Mouse (Mus musculus): ENCODE measurements around the gene Kpna2.
A peak's percentile ranks its signal among the peaks of the same experiment; 100 is the strongest.

The Kpna2 gene

GRCm38 (mm10) chr11:106982351-106982750 is 17.0 kb downstream of the Kpna2 start:
- DNase-seq (ENCODE audit: low spot score): peak; percentile 29

DNA sequence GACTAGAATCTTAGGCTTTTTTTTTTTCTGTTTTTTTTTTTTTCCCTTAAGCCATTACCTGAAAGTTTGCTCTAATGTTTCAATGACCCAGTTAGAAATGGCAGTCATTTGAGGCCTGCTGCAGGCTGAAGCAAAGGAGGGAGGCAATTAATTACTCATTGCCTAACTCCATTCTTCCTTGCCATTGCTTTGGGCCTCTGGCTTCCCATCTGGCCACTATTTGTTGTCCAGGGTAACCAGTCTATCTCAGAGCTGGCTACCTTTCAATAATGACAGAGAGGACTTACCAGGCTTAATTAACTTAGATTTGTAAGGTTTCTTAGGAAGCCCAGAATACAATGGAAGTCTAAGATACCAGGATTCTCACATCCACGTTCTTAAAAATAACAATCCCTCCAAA is 17.6 kb downstream of the Kpna2 start:
- no peak for DNase-seq (ENCODE audit: low spot score)

DNA sequence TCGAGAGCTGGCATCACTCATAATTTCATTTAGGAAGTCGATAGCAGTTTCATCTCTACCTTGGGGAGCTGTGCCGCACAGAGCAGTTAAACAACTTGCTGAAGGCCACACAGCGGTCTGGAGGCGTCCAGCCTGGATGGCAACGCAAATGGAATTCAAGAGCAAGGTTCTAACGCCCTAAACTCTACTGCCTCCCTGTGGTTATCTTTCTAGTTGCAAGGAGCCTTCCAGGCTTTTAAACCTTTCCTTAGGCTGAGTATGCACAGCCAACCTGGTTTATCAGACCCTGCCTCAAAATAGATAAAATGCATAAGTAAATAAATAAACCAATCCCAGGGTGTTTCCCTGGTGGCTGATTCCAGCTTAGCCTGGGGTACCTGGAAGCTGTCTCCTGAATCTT is 18.9 kb downstream of the Kpna2 start:
- DNase-seq (ENCODE audit: low spot score): peak; percentile 38

GRCm38 (mm10) chr11:106976194-106976593 is 23.1 kb downstream of the Kpna2 start:
- no peak for DNase-seq (ENCODE audit: low spot score)

GRCm38 (mm10) chr11:106975419-106976177 is 23.7 kb downstream of the Kpna2 start:
- DNase-seq (ENCODE audit: low spot score): no peak

- no peak for DNase-seq (ENCODE audit: low spot score)
Observed at GRCm38 (mm10) chr11:106974440-106974839, 24.9 kb downstream of the Kpna2 start.

DNA sequence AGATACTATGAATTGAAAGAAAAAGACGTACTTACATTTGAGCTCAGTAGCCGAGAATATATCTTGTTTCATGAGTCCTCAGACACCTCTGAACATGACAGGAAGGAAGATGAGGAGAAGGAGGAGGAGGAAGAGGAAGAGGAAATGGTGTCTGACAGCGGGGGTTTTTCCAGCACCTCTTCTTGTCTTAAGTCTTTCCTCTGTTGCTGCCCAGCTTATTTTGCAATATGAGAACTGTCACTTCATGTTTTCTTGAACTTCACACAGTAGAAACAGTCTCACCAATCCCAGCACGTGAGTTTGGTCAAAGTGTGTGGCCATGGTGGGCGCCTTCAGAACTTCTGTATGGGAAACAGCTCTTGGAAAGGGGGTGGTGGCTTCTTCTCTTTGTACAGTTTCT is 26.3 kb downstream of the Kpna2 start:
- no peak for DNase-seq (ENCODE audit: low spot score)

- no peak for DNase-seq (ENCODE audit: low spot score)
Observed at GRCm38 (mm10) chr11:106969798-106970197, 29.5 kb downstream of the Kpna2 start.

- DNase-seq (ENCODE audit: low spot score): no peak
Observed at GRCm38 (mm10) chr11:106967630-106968029, 31.7 kb downstream of the Kpna2 start.

- no peak for DNase-seq (ENCODE audit: low spot score)
Observed at GRCm38 (mm10) chr11:106965881-106966280, 33.5 kb downstream of the Kpna2 start.

GRCm38 (mm10) chr11:106962310-106962709 is 37.0 kb downstream of the Kpna2 start:
- DNase-seq (ENCODE audit: low spot score): no peak

DNA sequence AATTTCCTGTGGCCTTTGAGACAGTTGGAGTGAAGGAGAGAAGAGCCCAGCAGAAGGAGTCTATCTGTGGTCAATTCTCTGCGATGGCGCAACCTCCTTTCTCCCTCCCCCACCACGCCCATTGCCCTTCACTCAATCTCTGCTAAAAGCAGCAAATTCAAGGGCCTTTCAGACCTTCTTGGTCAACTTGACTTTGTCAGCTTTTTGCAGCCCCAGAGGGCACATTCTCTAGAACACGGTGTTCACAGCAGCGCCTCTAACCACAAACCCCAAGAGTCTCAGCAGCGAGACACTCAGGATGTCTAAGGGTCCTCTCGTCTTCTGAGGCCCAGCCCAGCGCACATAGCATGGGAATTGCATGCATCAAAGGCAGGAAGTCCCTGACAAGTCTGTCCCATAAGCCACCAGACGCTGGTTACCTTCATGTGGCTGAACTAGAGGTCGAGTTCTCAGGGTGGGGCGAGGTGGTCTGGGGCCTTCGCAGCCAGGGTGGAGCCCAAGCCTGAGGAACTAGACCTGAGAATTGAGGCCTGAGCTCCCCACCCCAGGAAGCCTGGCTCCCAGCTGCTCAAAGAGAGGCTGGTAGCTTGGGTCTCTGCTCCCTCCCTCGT is 37.8 kb downstream of the Kpna2 start:
- DNase-seq (ENCODE audit: low spot score): no peak

DNA sequence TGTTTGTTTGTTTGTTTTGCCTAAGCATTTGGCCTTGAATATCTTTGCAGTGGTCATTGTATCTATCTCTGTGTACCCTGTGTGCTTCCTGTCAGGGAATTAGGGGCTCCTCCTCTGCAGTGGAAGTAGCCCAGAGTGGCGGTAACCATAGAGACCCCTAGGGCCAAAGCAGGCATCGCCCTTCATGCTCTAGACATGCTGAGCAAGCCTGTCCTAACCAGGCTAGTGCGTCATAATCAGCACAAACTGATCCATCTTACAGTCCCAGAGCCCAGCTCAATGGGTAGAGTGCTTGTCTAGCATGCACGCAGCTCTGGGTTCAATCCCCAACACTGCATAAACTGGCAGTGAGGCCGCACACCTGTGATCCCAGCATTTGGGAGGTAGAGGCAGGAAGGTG is 40.2 kb downstream of the Kpna2 start:
- DNase-seq (ENCODE audit: low spot score): no peak

- DNase-seq (ENCODE audit: low spot score): no peak
Observed at GRCm38 (mm10) chr11:106958407-106959071, 40.8 kb downstream of the Kpna2 start.

GRCm38 (mm10) chr11:106957271-106957980 is 41.9 kb downstream of the Kpna2 start:
- DNase-seq (ENCODE audit: low spot score): no peak

DNA sequence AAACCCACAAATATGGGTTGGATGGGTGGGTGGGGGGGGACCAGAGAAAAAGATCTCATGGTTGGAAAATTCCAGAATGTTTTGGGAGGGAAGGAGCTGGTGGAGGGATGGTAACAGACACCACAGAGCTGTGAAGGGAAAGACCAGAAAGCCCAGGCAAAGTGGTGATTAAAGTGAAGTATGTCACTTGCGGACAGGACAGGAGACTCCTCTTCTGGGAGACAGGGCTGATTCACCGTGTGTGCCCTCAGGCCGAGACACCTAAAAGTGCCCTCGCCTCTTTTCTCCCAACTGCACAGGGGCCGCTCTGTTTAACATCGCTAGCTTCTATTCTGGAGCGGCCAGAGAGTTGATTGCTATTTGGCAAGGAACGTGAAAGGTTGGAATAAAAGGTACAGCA is 44.8 kb downstream of the Kpna2 start:
- no peak for DNase-seq (ENCODE audit: low spot score)

GRCm38 (mm10) chr11:106954116-106954515 is 45.2 kb downstream of the Kpna2 start:
- DNase-seq (ENCODE audit: low spot score): no peak
